Mouse (Mus musculus): ENCODE data around the gene Poldip2.

The Poldip2 gene

DNA sequence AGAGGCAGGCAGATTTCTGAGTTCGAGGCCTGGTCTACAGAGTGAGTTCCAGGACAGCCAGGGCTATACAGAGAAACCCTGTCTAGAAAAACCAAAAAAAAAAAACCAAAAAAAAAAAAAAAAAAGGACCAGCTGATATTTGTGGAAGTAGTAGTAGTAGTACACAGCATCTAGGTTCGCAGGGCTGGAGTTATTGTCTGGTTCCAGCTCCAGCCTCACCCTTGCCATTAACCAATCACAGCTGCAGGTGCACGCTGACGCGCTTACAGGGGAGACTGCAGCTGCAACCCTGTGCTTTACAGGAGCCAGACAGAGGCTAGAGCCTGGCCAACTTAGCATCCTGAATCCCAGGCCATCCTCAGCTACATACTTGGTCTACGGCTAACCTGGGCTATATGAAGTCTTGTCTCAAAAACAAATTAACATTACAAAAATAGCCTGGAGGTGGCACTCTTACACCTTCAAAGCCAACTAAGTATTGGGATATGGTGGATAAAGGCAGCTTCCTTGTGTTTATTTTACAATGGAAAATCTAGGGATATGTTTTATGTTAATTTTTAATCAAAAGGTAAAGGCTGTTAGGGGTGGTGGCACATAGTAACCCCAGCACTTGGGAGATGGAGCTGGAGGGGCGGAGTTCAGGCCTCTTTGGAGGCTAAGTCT is 32.6 kb downstream of the Poldip2 start:
- DNase-seq (ENCODE audit: low read depth, low spot score), result no peak

GRCm38 (mm10) chr11:78545181-78545580 is 33.2 kb downstream of the Poldip2 start:
- no peak for DNase-seq (ENCODE audit: low read depth, low spot score)

GRCm38 (mm10) chr11:78547718-78548460 is 35.9 kb downstream of the Poldip2 start:
- no peak for DNase-seq (ENCODE audit: low read depth, low spot score)

DNA sequence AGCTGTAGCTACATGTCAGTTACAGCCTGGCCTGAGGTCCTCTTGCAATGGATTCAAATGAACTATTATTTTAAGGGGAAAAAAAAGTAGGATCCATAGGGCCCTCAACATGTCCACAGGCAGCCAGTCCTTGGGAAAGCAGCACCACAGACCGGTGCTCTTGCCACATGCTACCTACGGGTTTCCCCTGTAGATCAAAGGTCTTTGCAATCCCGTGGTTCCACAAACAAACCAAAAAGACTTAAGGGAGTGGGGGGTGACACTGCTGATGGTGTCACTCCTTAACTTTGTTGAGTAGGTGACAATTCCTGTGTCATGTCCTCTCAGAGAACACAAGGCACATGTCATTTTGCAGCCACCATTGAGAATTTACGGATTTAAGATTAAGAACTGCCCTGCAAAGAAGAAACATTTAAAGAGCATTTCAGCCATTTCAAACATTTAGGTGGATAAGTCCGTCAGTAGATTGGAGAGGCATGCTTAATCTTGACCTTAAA is 37.5 kb downstream of the Poldip2 start:
- peak; percentile 20 for DNase-seq (ENCODE audit: low read depth, low spot score)

- DNase-seq (ENCODE audit: low read depth, low spot score), result peak; percentile 97
Measured at GRCm38 (mm10) chr11:78550168-78551058, 38.4 kb downstream of the Poldip2 start, which contains the start of gene Tmem97. TSS of gene Tmem97 (minus strand) at chr11:78550777.

GRCm38 (mm10) chr11:78551059-78551398 is 39.0 kb downstream of the Poldip2 start:
- no peak for DNase-seq (ENCODE audit: low read depth, low spot score)

- DNase-seq (ENCODE audit: low read depth, low spot score), result no peak
Measured at GRCm38 (mm10) chr11:78555623-78556022, 43.6 kb downstream of the Poldip2 start.

DNA sequence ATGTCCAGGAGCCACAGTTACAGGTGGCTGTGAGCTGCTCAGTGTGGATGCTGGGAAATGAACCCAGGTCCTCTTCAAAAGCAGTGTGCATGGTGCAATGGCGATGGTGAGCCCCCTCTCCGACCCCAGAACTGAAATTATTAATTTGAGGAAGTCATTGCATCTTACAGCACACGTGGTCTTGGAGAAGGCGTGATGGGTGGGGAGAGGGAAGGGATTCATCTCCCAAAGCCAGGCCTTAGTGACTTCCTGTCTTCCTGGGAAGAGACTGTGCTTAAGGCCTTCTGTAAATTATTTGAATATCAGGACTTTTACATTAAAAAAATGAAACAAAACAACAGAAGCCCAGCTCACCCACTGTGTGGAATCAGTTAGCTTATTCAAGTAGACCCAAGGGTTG is 44.1 kb downstream of the Poldip2 start:
- DNase-seq (ENCODE audit: low read depth, low spot score), result no peak

- DNase-seq (ENCODE audit: low read depth, low spot score), result no peak
Measured at GRCm38 (mm10) chr11:78557241-78557640, 45.2 kb downstream of the Poldip2 start.

DNA sequence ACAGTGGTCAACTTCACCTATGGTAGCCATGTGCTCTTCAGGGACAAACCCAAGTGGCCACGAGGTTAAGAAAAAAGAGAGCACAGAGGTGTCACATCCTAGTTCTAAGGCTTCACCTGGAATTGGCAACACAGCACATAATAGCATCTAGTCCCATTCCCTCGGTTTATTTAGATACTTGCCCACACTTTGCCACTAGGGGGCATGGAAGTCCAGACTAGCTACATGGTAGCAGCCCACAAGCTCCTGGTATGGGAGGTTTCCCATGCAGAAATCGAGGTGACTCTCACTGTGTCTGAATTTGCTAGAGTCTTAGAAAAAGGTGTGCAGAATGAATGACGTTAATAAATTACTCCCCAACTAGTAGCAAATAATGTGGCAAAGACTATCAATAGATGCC is 48.5 kb downstream of the Poldip2 start:
- peak; percentile 83 for DNase-seq (ENCODE audit: low read depth, low spot score)

DNA sequence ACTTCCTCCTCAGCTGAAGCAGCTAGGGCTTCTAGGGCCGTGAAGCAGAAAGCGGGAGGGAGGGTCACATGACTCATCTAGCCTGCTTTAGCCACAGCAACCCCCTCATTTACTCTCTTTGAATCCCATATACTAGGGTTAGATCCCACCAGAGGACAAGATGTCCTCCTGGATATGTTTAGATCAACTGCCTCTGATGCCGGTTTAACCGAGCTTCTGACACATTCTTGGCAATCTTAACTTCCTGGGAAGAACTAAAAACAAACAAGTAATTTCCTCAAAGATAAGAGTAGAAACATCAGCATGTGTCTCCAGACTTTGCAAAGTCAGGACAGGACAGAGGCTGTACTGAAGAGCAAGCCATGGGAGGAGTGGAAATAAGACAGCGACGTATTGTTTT is 54.8 kb downstream of the Poldip2 start:
- DNase-seq (ENCODE audit: low read depth, low spot score), result no peak

DNA sequence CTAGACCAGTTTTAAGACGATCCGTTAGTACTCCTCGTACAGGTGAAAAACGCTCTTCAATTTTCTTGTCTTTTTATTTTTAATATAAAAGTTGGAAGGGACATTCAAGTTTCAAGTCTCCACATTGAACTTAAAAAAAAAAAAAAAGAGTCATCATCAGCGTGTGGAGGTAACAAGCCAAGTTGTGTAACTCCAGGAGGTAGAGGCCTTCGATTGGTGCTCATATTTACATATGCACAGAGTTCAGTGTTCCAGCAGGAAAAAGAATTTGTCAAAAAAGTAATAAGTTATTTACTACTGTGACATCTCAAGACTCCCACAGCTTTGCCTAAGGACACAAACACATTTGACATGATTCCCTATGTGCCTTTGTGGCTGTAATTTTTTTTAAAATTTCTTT is 55.6 kb downstream of the Poldip2 start:
- DNase-seq (ENCODE audit: low read depth, low spot score), result no peak

DNA sequence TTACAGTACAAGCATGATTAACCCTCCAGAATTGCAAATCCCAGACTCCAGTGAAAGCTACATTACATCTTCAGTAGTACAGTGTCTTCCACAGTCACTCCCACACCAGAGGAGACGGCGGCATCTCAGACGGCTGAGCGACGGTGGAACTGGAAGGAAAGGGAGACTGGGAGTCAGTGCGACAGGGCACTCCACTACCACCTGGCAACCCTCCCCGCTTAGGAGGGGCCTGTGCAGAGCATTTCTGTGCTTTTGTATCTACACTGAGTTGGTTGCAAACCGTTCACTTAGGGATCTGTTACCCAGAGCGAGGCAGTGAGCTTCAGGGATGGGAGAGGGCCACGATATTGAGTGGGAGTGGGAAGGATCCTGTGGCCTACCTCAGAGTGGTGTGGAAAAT is 56.8 kb downstream of the Poldip2 start:
- no peak for DNase-seq (ENCODE audit: low read depth, low spot score)

GRCm38 (mm10) chr11:78569806-78570205 is 57.8 kb downstream of the Poldip2 start:
- no peak for DNase-seq (ENCODE audit: low read depth, low spot score)

DNA sequence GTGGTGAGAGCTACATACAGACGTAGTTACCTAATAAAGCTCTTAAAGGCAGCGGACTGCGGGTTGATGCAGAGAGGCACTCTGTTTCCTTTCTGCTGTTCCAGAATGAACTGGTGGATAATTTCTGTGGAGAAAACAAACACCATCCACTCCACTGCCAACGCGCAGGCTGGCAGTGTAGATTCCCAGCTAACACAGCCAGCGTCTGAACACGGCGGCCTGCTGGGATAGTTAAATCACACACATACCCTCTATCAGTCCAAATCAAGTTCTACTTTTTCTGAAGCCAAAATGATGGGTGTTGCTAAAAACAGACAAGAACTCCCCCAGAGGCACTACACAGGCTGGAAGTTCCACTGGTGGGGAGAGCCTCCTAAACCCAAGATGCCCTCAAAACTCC is 59.4 kb downstream of the Poldip2 start:
- DNase-seq (ENCODE audit: low read depth, low spot score), result no peak

DNA sequence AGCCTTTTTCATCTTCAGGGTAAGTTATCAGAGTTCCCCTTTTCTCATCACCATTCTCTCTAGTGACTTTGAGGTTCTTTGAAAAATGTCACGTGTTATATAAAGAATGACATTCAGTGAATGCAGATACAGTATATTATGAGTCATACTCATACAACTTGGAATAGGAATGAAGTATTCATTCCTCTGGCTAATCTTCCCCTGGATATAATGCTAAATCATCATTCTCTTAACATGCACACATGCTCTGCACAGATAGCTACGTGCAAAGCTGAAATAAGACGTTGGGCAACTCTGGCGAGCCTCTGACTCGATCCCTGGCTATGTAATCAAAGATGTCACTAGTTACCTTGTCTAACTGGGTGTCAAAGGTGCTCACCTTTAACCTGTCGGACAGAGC is 59.9 kb downstream of the Poldip2 start:
- no peak for DNase-seq (ENCODE audit: low read depth, low spot score)

Measured in CD4-positive, CD25-positive, alpha-beta regulatory T cell, adult 2 months (primary cell).